Mouse (Mus musculus) stomach, postnatal 0 days (tissue): ENCODE measurements at regions not wholly inside any gene's neighbourhood (a gene's known extent, or its start where the extent isn't known, plus 50 kb on each side); places are given as distances from the start of the nearest gene placed in this dataset.

Experiments used
- ATAC-seq: fragments of 200-750 bp; cut with Nextera tagmentation; 2 replicates; pipeline ENCODE4 v1.8.0; 2017; ENCODE audit not compliant: low FRiP score, low TSS enrichment
- DNase-seq: peaks from one replicate; pipeline ENCODE4 v3.0.0-alpha.2; 2016; ENCODE audit warnings: low spot score
- H3K27ac ChIP-seq: fragments of 300-500 bp; sonication (generic); replicated peaks from 2 replicates; pipeline ENCODE4 v1.5.1; 2014; ENCODE audit warnings: mild to moderate bottlenecking, control low read depth
- H3K27me3 ChIP-seq: fragments of 300-500 bp; sonication (generic); 2 replicates; pipeline ENCODE4 v1.6.1; 2014; ENCODE audit warnings: low read length; ENCODE audit not compliant: control insufficient read depth, insufficient read depth
- H3K36me3 ChIP-seq: fragments of 300-500 bp; sonication (generic); 2 replicates; pipeline ENCODE4 v1.6.1; 2014; ENCODE audit warnings: low read length, mixed read lengths; ENCODE audit not compliant: control insufficient read depth, insufficient read depth
- H3K4me1 ChIP-seq: fragments of 300-500 bp; sonication (generic); replicated peaks from 2 replicates; pipeline ENCODE4 v1.6.1; 2014; ENCODE audit warnings: antibody characterized with exemption; ENCODE audit not compliant: control insufficient read depth, insufficient read depth
- H3K4me2 ChIP-seq: fragments of 300-500 bp; sonication (generic); replicated peaks from 2 replicates; pipeline ENCODE4 v1.6.1; 2014; ENCODE audit warnings: low read depth, mild to moderate bottlenecking, control low read depth, moderate library complexity
- H3K4me3 ChIP-seq: fragments of 300-500 bp; sonication (generic); 2 replicates; pipeline ENCODE4 v1.5.1; 2014; ENCODE audit warnings: low read depth, low read length, control low read depth
- H3K9ac ChIP-seq: fragments of 300-500 bp; sonication (generic); 2 replicates; pipeline ENCODE4 v1.6.1; 2014; ENCODE audit warnings: mild to moderate bottlenecking, low read length, control low read depth, mixed read lengths
- H3K9me3 ChIP-seq: fragments of 300-500 bp; sonication (generic); 2 replicates; pipeline ENCODE4 v1.6.1; 2016; ENCODE audit warnings: low read length; ENCODE audit not compliant: control insufficient read depth
- CTCF ChIP-seq: IDR thresholded peaks from 2 replicates; pipeline ENCODE4 v1.5.1; 2016; ENCODE audit warnings: antibody characterized with exemption, low read depth, mild to moderate bottlenecking, moderate library complexity
- EP300 ChIP-seq: optimal IDR thresholded peaks from 2 replicates; pipeline ENCODE3; 2016; ENCODE audit warnings: antibody characterized with exemption
- WGBS: fragments of 180-500 bp; shearing (Covaris S2); extraction: QIAGEN DNeasy Blood & Tissue Kit; methylation state at CpG from one replicate; pipeline ENCODE4 v1.1.7; 2014; 5-methylcytosine and 5-hydroxymethylcytosine counted together

DNA sequence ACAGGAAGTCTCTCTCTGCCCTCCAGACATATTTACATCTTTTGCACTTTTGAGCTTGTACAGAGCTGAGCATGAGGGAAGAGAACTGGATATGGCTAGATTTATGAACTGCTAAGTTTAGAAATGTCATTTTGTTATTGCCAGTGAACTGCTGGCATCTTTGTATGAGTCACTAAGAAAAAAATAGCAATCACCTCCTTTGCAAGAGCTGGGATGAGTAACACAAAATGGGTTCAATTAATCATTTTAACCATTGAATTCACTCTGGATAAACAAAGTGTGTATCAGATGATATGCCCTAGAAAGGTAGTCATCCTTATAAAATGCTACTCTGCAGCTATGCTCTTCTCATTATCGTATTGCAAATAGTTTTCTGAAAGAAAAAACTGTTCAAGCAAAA, 214.7 kb upstream of the Zfp352 start:
- 57% methylated on average over 1 of the region's 1 CpGs for whole genome bisulfite sequencing
- no peaks in the 10 kb centered on the region for H3K27me3 ChIP-seq
- no peak overlapping the region for H3K27ac ChIP-seq
- H3K9ac ChIP-seq, result no peak overlapping the region
- no peak overlapping the region for H3K4me3 ChIP-seq
- DNase-seq (no peak), ATAC-seq (no peak)
- H3K36me3 ChIP-seq, result no peaks in the 10 kb centered on the region
- TF ChIP-seq EP300 (no peak), CTCF (no peak)
- H3K4me2 ChIP-seq, result no peak overlapping the region
- H3K9me3 ChIP-seq, result no peaks in the 10 kb centered on the region
- no peaks in the 10 kb centered on the region for H3K4me1 ChIP-seq

DNA sequence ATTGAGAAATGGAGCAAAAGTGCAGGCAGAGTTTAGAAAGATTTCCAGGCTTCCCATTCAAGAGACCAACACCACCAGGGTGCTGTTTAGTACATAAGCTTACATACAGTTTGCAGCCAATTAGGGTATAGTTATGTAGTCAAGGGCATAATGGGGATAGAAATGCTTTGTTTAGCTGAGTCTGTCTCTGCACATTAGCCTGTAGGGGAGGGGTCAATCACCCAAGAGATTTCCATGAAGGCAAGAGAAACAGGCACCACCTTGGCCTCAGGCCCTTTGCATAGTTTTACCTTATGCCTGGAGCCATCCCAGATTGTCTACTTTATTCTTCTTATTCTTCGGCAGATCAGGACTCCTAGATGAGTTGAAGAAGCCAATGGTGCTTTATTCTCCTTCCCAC, 205.9 kb upstream of the Zfp352 start:
- 77% methylated on average over 1 of the region's 1 CpGs for WGBS
- no peaks in the 10 kb centered on the region for H3K9me3 ChIP-seq
- H3K4me1 ChIP-seq, result no peaks in the 10 kb centered on the region
- no peak for ATAC-seq
- H3K9ac ChIP-seq, result no peak overlapping the region
- H3K4me3 ChIP-seq, result no peak overlapping the region
- no peaks in the 10 kb centered on the region for H3K27me3 ChIP-seq
- TF ChIP-seq EP300 (no peak), CTCF (no peak)
- no peak overlapping the region for H3K4me2 ChIP-seq
- no peak for DNase-seq
- no peak overlapping the region for H3K27ac ChIP-seq
- no peaks in the 10 kb centered on the region for H3K36me3 ChIP-seq

DNA sequence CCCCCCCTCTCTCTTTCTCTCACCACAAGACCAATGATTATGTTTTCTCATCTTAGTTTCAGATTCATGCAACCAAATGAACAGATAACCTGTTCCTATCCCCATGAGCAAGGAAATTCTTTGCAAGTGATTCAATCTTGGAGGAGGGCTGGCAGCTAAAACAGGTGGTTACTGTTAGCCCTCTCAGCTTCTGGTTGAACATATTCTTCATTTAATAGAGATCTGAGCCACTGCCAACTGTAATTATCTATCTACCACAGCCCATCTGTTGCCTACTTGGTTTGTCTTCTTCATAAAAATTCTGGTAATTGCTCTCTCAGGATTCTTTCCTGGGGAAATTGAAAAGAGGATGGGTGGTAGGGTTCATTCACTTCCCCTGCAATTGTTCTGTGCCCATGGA, 204.4 kb upstream of the Zfp352 start:
- DNase-seq, result no peak

More for the DNA sequence above, 204.4 kb upstream of the Zfp352 start:
- Histone ChIP-seq H3K9me3 (no peaks in the 10 kb centered on the region), H3K27me3 (no peaks in the 10 kb centered on the region), H3K4me3 (no peak overlapping the region), H3K4me1 (no peaks in the 10 kb centered on the region), H3K9ac (no peak overlapping the region), H3K36me3 (no peaks in the 10 kb centered on the region), H3K4me2 (no peak overlapping the region), H3K27ac (no peak overlapping the region)
- TF ChIP-seq CTCF (no peak), EP300 (no peak)
- ATAC-seq, result no peak
